Mouse (Mus musculus) liver, adult 2 months (tissue): ENCODE measurements at regions not wholly inside any gene's neighbourhood (a gene's known extent, or its start where the extent isn't known, plus 50 kb on each side); places are given as distances from the start of the nearest gene placed in this dataset.

Experiments
- CTCF ChIP-seq: fragments of 200-500 bp; IDR thresholded peaks from 2 replicates; pipeline ENCODE4 v1.5.1; 2011; ENCODE audit warnings: low read depth, low read length, control low read depth
- POLR2A ChIP-seq: fragments of 200-500 bp; IDR thresholded peaks from 2 replicates; pipeline ENCODE4 v1.6.1; 2011; ENCODE audit warnings: low read length, control low read depth; ENCODE audit not compliant: insufficient read depth; ENCODE audit errors: extremely low read depth

- TF ChIP-seq CTCF (no peak), POLR2A (no peak)
Measured at GRCm38 (mm10) chr5:127129495-127129894, 112.1 kb upstream of the Tmem132c start.
